Mouse (Mus musculus) liver, postnatal 0 days (tissue): Measurements from ENCODE around the gene As3mt.

Experiments used
- CTCF ChIP-seq: sonication (generic); IDR thresholded peaks from 2 replicates; pipeline ENCODE4 v1.5.1; 2016; ENCODE audit warnings: antibody characterized with exemption, low read depth
- EP300 ChIP-seq: IDR thresholded peaks from 2 replicates; pipeline ENCODE4 v1.6.1; 2016; ENCODE audit warnings: antibody characterized with exemption, low read depth, mild to moderate bottlenecking

- no peak for TF ChIP-seq CTCF
- TF ChIP-seq EP300: no peak
Observed at GRCm38 (mm10) chr19:46744681-46745080, 37.4 kb downstream of the As3mt start.
